Mouse (Mus musculus) yolk sac, embryonic 10.5 days (tissue): ENCODE results near the gene Trappc6a.

Experiments
- DNase-seq: peaks from one replicate; pipeline ENCODE4 v3.0.0-alpha.2; 2017; ENCODE audit warnings: low spot score

The Trappc6a gene

DNA sequence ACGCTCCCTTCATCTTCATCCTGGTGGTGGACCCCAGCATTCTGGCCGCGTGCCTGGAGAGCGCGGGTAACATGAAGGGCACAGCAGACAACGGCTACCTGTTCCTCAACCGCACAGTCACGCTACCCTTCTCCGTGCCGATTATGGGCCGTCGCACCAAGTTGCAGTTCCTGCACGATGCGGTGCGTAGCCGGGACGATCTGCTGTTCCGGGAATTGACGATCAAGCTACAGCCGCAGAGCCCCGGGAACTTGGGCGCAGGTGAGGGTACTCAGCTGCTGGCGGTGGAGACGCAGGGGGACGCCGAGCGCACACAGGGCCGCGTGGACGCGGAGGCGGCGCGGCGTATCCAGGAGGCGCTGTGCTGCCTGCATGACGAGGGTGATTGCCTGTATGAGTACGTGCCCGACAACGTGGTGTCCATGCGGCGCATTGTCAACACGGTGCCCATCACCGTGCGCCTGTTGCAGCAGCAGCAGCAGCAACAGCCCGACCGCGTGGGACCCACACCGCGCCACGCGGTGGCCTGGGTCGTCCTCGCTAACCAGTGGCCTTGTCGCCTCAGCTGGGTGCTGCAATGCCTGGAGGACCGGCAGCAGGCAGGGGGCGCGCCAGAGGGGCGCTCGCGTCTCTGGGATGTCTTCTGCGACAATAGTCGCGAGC is 15.7 kb downstream of the Trappc6a start:
- no peak for DNase-seq

DNA sequence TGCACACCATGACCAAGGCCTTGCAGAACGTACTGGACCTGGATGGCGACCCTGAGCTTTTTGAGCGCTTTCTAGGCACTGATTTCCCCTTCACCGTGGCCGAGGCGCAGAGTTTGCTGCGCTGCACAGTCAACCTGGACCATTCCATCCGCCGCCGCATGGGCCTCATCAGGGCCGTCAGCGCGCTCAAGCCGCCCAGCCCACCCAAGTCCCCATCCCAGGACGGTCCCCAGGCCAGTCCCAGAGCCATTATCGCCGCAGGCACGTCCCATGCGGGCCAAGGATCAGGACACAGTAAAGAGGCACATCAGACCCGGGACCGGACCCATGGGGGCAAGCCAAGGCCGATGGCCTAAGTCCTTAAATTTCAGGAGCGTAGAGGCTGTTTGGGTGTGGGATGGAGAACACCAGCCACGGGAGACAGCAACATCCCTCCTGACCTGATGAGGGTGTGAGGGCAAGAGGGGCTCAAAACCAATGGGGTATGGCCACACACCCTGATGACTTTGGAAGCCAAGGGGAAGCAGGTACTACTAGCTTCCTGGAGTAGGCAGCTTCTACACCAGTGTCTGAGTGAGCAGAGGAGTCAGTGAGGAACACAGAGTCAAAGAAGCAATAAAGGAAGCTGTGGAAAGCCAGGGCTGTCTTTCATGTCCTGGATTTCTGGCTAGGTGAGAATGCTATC is 16.4 kb downstream of the Trappc6a start:
- DNase-seq, result no peak

DNA sequence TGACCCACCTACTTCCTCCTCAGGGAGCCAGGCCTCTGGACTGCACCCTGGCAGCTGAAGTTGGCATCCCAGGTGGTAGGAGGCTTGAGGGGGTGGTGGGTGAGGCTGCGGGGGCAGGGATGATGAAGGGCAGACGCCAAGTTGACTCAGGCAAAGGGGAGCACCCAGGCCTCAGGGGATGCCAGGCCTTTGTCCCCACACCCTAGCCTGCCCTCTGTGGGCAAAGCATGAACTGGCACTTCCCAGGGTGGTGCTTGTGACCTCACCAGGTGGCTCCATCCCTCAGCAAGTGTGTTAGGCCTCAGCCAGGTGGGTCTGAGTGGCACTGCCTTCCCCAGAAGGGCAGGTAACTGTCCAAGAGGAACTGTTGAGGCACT is 16.9 kb downstream of the Trappc6a start:
- DNase-seq, result no peak

DNA sequence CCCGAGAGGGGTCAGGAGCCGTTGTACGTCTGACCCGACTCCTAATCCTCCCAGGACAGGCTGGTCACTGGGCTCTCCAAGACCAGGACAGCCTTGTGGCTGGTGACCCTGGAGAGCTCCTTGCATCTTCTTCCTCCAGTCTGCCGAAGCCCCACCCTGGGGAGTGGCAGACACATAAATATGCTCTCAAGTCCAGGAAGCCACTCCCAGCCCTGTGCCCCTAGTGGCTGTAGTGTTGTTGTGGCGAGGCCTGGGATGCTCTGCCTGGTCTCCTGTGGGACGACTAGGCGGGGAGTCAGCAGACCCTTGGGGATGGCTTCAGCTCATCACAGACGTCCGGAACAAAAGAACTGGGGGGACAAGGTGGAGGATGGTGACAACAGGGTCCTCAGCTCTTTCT is 22.9 kb downstream of the Trappc6a start:
- no peak for DNase-seq

DNA sequence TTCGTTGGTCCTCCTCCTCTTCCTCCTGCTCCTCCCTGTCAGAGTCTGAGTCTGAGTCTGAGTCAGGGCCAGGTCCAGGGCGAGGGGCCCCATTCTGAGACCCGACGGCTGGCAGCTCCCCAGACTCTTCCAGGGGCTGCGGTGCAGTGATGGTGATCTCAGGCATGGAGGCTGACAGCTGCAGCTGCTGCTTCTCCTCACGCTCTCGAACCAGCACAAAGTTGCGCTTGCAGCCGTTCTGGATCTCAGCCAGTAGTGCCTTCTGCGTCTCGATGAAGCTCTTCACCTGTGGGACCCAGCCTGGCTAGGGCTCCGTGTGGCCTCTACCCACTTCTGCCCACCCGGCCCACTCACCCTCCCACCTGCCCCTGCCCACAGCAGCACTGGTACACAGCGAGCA is 24.0 kb downstream of the Trappc6a start:
- no peak for DNase-seq

DNA sequence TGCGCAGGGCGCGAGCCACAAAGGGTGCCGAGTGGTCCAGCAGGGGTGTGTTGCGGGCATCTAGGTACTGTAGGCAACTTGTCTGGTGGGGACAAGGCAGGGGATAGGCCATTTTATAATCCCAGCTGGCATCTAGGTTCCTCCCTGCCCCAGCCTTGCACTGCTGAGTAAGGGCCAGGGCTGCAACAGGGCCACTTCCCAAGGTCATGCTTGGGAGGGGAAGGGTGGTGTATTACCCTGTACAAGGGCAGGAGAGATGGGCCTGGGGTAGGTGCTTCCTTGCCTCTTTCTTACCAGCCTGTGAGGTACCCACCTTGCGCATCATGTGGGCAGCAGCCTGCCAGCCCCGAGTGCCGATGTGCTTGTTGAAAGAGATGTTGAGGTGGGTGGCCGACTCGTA is 26.5 kb downstream of the Trappc6a start:
- DNase-seq, result no peak

DNA sequence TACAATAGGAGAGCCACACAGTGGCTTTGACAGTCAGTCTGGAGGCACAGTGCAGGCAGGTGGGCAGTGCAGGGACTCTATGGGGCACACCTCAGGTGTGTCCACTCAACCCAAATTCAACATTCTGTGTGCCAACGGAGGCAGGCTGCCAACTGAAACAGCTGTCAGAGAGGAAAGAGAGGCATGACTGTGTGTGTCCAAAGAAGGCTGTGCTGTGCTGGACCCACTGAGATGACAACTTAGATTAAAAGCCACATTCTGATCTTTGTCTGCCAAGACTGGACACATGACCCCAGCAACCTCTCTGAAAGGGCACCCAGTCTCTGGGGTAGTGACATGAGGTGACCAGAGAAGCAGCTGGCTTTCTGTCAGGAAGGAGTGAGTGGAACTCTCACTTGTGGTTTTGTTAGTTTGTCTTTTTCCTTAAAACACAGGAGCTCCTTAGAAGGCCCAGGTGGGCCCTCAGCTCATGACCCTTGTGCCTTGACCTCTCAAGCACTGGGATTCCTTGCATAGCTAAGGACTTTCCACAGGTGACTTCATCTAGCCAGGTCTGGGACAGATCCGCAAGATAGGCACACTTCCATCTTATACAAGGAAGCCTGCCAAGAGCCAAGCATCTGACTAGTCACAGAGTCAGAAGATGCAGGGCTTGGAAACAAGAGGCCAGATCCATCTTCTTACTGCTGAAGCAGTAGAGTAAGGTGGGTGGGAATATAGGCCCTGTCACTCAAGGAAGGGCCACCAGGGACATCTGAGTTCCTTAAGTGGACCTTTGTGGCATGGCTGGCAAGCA is 32.8 kb downstream of the Trappc6a start:
- no peak for DNase-seq

DNA sequence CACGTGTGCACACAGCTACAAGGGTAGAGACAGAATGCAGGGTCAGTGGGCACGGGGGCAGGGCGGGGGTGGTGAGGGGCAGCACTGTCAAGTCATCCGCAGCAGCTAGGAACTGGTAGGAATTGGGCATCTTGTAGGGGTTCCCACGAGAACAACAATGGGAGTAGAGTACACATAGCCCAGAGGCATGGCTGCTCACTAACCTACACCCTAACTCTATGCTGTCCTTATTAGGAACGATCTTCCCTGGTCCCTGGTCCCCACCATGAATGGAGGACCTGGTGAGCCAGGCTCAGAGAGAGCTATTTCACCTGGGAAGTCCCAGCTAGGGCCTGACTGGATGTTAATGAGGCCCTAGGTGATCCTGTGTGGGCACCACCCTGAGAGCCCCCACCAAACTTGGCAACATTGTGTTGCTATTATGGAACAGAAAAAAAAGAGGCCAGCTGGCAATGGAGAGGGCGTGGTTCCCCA is 33.5 kb downstream of the Trappc6a start:
- no peak for DNase-seq

DNA sequence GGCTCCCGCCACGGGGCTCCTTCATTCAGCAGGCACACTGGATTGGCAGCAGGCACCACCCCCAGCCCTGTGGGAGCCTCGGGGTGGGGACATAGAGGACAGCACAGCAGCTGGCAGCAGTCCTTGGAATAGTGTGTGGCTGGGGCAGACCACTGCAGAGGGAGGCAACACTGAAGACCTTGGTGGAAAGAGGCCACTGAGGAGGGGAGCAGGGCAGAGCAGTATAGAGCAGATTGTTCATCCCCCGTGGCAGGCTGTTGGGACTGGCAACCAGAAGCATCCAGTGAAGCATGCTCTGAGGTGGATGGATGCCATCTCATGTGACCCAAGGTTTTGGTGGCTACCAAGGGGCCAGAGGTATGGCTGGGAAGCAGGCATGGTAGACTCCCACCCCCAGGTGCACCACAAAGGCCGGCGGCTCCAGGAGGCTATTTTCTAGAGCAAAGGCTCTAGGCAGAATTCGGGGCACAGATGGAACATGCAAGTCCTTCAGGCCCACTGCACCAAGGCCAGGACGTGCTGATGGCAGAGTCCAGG is 34.0 kb downstream of the Trappc6a start:
- DNase-seq, result no peak

DNA sequence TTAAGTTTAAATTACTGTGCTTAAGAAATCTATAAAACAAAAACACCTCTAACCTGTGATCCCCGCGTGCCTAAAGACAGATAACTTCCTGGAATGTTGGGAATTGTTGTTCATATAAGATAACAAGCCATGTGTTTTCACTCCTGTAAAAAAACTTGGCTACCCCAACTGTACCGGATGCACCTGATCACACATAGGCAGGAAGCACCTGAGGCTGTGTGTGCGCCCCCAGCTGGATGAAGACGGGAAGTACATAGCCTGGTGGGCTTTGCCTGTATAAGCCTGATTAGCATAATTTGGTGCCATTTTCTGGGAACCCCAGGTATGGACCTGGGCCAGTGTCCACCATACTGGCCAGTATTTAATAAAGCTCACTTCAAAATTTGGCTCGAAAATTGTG is 35.4 kb downstream of the Trappc6a start:
- no peak for DNase-seq

DNA sequence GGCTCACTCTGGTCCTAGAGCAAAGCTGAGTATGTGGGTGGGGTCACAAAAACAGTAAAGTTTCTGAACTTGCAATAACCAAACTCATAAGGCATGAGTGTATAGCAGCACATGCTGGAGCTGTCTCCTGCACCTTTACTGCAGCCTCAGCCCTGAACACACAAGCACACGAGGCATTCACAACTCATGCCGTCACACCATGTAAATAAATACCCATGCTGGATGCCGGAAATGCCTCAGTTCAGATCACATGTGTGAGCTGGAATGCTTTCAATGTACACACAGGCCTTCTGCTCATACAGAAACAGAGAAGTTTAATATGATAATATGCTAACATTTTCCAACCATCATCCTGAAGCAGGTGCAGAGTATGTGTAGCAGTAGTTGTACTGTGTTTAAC is 37.8 kb downstream of the Trappc6a start:
- DNase-seq, result no peak

DNA sequence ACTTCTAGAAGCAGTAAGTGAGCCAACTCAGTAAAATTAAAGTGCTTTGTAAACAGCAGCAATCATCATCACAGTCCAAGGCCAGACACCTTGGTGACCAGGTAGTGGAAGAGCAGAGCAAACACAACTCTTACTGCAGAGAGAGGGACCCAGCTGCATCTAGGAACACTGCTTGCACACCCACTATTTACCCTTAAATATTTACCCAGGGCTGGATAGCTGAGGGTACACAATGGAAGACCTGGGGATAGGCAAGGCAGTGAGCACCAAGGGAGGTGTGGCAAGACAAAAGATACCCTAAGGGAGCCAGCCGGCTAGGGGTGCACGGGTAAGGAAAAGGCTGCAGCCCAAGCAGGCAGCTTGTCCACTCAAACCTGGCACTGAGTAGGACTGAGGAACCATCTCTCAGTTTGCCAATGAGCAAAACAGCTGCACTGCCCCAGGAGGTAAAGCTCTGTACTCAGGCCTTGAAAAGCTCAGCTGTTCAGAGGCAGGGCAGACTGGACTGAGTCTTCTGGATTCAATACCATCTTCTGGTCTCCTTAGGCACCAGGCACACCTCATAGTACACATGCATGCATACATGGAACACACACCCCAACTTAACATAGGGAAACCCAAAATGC is 39.3 kb downstream of the Trappc6a start:
- DNase-seq, result peak; percentile 61

DNA sequence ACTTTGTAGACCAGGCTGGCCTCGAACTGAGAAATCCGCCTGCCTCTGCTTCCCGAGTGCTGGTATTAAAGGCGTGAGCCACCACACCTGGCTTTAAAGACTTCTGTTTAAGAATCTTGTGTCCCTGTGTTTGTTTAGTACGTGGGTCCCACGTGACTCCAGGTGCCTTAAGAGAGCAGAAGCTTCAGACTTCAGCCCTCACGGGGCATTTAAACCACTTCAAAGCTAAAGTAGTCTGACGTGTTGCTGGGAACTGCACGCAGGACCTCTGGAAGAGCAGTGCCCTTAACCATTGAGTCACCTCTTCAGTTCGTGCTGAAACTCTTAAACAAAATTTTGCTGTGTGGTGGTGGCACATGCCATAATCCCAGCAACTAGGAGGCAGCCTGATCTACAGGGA is 41.2 kb downstream of the Trappc6a start:
- no peak for DNase-seq

DNA sequence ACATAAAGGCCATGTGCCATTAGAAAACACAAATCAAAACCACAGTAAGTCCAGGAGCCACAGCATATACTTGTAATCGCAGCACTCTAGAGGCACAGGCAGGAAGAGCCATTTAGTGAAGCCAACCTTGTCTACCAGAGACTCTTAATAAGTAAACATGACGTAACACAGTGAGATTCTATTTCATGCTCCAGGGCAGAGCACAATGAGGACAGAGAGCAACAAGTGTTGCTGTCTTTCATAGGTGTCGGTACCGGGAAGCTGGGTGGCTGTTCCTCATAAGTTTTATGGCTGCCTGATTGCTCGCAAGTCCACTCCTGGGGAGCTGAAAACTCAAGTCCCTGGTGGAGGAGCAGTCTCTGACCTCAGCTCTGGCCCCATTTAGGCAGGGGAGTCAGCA is 43.4 kb downstream of the Trappc6a start:
- DNase-seq, result no peak

DNA sequence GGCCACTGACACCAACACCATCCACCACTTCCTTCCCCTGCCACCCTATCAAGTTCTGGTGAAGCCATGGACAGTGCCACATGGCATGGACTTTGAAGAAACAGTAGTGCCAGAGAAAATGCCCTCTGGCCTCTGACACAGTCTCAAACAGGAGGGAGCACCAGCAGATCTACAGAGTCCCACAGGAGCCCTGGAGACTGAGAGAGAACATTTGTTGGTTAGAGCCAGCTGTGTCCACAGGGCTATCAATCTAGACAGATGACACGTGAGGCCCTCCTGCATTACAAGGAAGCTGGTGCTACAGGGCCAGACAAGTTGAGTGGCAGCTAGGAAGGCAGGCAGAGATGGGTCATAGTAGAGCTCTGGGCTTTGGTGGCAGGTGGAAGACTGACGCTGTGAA is 44.2 kb downstream of the Trappc6a start:
- no peak for DNase-seq

DNA sequence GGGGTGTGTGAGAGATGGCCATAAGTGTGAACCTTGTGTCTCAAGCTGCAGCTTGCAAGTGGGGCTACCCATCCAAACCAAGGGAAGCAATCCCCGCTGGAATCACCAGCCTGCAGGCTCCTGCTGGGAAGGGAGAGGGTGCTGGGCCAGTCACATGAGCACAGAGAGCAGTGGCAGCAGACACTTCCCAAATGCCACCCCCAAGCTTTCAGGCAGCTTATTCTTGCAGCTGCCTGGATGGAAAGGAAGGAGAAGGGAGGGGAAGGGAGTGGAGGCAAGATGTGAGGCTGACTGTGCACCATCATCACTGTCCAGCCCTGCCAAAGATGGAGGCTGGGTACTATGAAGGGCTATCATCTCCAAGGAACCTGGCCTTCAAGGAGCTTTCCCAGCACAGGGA is 46.0 kb downstream of the Trappc6a start:
- no peak for DNase-seq

DNA sequence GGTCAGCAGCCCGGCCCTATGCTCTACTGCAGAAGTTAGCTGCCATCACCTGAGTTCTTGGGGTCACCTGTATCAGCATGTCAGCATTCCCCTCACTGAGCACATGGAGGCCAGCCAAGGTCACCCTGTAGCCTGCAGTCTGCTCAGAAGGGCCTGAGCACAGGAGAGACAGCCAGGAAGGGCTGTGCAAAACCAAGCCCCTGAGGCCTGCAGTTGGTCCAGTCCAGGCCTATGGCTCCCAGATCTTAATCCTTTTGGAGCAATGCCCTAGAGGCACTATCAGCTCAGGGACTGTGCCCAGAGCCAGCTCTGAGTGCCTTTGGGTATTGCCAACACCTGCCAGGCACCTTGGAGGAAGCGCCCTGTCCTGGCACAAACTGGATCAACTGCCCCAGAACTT is 48.9 kb downstream of the Trappc6a start:
- DNase-seq, result no peak

DNA sequence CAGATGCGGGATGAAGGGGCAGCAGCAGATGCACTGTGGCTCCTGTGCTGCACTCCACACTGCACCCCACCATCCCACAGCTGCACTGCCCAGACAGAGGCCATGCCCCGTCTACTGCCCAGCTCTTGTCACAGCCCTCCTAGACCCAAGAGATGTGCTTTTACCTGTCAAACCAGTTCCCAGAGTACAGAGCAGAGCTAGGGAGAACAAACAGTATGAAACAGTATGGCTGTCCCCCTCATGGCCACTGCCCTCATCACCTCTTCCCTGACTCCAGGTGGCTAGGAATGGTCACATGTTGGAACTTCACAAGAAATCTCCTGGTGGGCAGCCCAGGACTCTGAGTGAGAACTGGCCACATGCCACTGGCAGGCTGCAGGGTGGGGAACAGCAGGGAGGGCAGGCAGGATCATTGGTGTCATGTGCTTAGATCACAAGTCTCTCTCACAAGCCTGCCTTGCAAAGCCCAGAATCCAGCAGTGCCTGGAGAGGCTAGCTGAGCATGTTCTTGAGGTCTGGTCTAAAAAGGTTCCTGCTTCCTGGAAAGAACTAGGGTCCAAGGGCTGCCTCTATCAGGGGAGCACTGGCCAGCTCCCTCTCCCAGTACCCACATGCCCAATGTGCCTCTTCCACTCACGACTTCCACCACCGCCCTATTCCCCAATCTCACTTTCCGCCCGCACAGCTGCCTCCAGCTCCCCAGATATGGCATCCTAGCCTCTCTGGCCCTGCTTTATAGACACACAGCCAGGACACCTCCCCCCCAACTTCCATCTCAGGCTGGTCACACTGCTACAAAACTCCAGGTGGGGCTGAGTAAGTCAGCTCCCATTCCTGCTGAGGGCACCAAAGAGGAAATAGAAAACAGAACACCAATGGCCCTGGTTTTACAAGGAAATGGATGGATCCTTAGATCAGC is 50.0 kb downstream of the Trappc6a start:
- DNase-seq, result no peak

DNA sequence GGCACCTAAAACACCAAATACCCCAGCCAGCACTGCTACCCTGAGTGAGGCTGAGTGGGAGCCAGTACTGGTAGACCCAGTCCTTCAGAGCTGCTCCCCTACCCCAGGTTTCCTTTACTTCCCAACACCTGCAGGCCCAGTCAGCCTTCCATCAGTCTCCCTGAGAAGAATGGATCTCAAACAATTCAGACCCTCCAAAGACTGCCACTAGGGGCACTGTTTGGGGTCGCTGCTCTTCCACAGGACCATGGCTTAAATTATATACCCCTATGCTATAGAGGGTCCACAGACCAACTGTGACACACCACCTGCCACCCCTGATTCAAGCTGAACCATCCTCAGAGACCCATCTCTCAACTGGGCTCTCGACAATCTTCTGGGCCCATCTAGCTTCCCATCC is 50.8 kb downstream of the Trappc6a start:
- no peak for DNase-seq

DNA sequence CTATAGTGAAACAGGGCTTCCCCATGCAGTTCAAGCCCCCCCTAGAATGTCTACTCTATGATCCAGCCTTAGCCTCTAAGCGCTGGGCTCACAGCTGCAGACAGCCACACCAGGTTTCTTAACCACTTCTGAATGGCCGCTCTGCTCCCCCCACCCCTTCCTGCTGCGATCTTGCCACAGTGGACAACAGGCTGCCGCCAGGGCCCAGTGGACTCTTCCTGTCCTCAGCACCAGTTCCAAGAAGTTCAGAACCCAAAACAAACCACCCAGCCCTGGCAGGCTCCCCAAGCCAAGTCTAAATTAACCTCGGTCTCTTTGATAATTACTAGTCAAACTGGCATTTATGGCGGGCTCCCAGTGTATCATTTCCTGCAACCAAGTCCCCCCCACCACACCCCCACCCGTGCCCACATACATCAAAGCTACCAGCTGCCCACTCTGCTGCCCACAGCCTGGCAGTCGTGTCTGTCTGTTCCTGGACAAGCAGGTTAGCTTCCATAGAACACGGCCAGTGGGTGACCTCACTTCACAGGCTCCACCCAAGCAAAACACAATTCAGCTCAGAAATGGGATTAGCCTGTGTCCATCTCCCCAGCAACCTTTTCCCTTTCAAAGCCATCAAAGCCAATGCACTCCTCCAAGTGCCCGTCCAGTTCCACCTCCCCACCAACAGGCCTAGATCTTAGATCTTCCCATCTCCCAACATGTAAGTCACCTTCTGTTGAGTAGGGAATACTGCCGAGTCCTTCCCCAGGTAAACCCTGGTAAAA is 52.5 kb downstream of the Trappc6a start:
- DNase-seq, result no peak

DNA sequence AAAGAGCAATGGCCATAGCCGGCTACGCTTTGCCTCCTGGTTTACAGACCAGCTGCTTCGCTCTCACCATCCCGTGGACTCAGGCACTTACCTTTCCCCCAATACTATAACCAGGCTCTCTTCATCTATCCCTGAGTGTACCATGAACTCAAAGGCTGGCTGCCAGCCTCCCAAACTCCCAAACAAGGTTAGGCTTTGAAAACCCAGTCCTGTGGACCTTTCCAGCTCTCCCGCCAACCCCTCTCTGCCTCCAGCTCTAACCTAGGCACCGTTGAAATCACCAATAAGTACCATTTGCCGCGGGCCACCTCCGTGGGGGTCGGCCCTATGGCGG is 53.2 kb downstream of the Trappc6a start:
- no peak for DNase-seq
